Mouse (Mus musculus) CD8-positive naive resting alpha-beta T cell, adult 2 months (primary cell): Measurements from ENCODE around the gene Mkrn1.
"Not testable (repeated sequence)": the region's sequence is repeated elsewhere in the genome, so short reads cannot be mapped to it uniquely, and the experiment has no call there.

ENCODE experiments used
- DNase-seq, 2 experiments: peaks; one replicate each; pipeline ENCODE4 v3.0.0; 2022; ENCODE audit warnings: low read depth in 2 of 2, low spot score in 2 of 2

Gene Mkrn1

DNA sequence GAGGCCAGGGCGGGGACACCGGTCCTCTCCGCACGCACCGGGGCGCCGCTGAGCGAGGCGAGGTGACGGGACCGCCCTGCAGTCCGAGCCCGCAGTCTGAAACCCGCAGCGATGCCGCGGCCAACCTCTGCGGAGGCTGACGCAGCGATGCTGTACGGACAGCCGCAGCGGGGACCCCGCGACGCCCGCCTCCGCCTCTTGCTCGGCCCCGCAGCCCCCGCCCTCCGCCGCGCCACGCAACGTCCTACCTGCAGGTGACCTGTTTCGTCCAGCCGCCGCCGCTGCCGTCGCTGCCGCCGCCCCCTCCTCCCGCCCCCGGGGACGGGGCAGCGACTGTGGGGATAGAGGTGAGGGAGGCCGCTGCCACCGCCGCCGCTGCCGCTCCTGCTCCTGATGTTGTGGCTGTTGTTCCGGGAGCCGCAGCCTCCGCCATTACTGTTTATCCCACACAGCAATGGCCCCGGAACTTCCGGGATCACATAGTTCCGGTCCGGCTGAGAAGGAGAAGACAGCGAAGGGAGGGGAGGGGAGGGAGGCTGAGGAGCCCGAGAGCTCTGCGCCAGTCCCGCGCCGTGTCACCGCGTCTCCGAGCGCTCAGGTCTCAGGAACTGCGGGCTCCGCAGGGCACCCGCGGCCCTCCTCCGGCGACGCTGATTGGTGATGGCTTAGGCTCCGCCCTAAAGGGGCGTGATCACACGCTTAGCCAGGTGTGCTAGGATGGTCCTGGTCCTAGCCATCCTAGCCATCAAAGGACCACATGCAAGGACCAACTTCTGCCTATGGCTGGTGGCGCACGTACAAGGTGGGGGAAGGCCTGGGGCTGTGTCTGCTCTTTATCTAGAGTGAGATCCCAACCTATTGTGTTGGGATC, at the start of gene Mkrn1:
Gene Mkrn1 (minus strand): TSS at position 612 of the 871 bp plus-strand sequence.
- DNase-seq = peak; percentile 67 to 68

DNA sequence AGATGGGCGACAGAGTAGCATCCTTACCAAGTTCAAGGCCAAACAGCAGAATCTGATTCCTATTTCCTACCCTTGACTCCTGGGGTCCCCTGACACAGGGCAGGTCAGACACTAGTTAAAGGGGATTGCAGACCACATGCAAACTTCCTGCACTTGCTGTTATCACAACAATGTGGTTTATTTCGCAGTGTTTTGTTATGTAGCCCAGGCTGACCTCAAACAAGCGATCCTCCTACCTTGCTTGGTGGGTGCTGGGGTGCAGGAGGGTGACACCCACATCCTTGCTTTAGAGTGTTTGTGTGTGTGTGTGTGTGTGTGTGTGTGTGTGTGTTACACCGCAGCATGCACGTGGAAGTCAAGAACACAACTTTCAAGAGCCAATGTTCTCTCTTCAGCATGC, 49.2 kb upstream of the Mkrn1 start:
- DNase-seq = no peak

DNA sequence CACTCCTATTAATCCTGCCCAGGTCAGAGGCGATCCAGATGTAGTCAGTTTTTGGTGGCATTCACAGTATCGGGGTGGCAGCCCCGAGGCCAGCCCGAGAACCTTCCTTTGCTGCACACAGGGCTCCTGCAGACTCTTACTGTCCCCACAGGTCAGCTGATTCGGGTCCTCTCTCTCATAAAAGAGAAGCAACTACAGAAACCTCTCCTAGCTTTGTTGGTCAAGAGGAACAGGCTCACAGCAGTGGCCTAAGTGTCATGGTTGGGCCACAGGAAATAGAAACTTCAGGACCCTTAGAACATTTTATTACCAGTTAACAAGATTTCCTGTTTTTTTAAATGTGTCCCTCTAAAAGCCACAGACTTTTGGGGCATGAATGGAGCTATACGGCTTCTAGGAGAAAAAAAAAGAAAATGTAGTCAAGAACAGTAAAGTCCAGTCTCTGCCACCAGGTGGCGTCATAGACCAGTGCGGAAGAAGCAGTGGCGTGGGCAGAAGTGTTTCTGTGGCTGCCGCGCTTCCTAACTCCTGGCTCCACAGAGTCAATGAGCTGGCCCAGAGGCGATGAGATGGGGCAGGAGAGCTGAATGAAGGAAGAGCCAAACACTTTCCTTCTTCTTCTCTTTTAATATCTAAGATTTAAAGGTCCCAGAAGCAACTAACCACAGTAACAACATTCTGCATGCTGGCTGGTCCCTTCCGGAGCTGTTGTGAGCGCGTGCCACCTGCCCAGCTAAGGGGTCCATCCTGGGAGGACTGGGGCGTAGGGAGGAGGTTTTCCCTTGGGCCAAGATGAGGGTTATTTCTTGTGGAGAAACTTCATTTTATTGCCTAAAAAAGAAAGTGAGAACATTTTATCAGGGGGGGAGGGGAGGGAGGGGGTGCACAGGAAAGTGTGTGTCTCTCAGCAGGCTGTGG, 42.6 kb upstream of the Mkrn1 start:
- DNase-seq = peak; percentile 63 to 74

DNA sequence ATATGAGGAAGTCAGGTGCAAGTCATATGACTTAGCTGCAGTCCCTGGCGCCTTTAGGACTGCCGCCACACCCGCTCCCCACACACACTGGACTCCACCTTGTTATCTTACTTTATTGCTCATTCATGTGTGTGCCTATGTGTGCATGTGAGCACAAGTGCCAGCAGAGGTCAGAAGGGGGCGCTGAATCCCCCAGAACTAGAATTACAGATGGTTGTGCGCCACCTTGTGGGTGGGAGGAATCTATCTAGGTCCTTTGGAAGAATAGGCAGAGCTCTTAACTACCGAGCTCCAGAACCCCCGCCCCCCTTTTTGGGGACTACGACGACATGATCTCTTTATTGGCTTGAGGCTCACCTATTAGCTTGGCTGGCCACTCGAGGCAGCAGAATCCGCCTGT, 39.8 kb upstream of the Mkrn1 start:
- peak in 1 of 2 experiments; percentile 20 for DNase-seq

DNA sequence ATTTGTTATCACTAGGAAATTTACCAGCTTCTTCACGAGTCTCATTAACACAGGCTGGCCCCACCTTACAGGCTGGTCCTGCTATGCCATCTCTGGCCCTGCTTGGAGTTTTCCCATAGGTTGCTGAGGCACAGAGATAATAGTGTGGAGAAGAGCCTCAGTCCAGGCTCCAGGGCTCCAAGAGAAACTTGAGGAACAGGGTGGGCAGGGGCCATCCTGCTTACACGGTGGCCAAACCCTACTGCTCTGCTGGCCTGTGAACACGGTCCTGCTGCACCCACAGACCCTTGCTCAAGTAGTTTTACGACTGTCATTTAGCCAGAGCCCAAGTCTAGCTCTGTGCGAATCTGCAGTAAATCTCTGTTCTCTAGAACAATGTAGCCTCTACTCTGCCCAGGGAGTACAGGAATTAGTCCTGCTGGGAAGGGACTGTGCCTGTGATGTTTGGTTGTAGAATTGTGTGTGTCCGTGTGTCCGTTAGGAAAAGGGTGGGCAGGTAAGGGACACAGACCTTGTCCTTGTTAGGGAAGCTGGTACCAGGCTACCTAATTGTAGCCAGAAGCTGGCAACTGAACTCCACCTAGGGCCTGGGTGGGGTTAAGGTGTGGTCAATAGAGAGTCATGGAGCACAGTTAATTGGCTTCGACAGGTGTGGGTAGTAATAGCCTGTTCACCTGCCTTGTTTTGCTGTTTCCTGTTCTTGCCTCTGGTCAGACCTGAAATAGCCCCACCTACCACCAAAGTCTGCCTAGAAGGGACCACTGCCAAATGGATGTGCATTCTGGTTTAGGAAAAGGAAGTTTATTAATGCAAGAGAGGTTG, 35.3 kb upstream of the Mkrn1 start:
- no peak for DNase-seq

DNA sequence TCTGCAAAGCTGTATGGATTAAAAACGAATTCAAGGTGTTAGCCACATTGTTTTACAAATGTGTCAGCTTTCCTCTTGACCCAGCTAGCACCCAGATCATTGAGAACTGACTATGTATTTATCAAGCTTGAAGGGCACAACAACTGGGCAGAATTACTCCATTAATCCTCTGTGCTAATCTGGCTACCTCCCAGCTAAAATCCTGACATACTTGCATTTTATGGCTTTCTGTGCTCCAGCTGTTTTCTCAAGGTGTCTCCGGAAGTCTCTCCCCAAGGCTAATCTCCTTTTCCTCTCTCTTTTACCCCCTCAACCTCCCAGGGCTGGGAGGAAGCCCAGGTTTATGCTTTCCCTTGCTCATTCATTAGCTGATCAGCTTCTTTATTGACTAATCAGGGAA, 34.4 kb upstream of the Mkrn1 start:
- DNase-seq = no peak

DNA sequence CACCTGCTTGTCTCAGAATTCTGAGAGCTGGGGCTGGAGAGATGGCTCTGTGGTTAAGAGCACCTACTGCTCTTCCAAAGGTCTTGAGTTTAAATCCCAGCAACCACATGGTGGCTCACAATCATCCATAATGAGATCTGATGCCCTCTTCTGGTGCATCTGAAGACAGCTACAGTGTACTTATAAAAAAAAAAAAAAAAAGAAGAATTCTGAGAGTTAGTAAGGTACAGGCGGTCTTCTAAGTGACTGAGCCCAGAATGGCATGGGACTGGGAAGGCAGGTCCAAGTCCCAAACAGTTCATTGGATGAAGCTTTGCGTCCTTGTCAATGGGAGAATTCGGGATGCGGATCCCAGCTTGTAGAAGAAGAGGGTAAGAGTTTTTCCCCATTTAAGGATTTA, 33.3 kb upstream of the Mkrn1 start:
- no peak for DNase-seq

DNA sequence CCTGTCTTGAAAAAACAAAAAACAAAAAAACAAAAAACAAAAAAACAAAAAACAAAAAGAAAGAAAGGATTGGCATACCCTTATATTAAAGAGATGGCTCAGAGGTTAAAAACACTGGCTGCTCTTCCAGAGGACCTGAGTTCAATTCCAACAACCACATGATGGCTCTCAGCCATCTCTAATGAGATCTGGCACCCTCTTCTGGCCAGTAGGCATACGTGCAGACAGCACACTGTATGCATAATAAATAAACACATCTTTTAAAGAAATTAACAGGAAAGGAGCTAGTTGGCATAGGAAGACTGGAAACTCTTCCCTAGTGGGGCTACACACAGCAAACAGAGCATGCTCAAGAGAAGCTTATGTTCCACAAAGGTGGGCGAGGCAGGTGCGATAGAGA, 30.8 kb upstream of the Mkrn1 start:
- no peak for DNase-seq

DNA sequence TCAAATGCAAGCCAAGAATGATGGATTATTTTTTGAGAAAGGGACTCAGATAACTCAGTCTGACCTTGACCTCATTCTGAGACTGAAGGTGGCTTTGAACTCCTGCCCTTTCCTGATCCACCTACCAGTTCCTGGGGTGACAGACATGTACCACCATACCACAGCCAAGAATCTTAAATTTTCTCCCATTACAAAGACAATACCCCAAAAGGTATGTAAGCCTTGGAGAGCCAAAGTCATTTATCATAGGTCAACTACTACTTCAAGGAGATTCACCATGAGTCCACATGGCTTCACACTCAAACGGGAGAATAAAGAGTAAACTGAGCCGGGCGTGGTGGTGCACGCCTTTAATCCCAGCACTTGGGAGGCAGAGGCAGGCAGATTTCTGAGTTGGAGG, 30.3 kb upstream of the Mkrn1 start:
- no peak for DNase-seq

DNA sequence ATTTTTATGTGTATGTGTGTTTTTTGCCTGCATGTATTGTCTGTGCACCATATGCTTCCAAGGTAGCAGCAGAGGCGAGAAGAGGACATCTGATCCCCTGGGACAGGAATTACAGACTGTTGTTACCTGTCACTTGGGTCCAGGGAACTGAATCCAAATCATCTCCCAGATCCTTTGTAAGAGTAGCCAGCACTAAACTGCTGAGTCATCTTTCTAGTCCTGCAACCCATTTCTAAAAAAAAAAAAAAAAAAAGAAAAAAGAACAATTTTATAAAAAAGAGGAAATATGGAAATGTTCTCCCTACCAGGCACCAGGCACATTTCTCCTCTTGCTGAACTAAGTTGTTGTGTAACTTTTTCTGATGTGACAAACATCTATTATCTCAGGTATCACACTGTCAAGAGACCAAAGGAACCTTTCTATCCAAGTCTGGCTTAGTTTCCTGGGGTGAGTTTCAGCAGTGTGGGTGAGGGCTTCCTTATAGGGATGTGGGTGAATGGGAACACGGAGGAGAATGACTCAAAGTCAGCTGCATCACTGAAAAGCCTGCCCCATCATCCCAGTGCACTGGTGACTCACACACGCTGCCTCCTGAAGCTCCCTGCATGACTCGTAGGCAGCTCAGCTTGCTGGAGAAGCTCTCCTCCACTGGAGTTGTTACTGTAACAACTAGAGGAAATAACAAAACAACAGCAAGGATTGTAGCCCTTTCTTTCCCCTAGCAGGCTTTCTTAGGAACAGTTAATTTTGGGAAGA, 27.3 kb upstream of the Mkrn1 start:
- DNase-seq = no peak

DNA sequence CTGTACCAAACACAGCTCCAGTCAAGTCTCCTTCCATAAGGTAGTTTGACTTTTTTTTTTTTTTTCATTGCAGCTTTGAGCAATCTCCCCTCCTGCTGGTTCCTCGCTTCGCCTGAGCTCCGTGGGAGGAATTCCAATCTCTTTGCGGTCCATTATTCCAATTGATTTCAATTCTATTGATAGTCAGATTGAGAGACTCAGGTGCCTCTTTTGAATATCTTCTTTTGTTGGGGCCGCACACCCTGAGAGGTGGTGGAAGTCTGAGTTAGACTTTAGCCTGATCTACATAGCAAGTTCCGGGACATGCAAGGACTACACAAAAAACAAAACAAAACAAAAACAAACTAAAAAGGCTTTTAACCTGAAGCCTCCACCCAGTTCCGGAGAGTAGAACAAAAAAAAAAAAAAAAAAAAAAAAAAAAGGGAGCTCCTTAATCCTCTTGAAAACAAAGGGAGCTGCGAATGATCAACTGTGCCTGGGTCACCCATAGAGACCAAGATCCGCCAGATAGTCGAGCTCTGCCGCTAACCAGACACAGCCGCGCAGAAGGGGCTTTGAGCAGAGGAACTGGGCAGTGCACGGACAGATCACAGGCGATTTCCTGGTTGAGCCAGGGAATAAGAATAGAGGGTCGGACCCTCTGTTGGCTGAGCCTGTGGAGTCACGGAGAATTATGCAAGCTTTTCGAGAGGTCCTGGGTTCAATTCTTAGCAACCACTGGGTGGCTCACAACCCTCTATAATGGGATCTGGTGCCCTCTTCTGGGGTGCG, 25.7 kb upstream of the Mkrn1 start:
- no peak for DNase-seq

DNA sequence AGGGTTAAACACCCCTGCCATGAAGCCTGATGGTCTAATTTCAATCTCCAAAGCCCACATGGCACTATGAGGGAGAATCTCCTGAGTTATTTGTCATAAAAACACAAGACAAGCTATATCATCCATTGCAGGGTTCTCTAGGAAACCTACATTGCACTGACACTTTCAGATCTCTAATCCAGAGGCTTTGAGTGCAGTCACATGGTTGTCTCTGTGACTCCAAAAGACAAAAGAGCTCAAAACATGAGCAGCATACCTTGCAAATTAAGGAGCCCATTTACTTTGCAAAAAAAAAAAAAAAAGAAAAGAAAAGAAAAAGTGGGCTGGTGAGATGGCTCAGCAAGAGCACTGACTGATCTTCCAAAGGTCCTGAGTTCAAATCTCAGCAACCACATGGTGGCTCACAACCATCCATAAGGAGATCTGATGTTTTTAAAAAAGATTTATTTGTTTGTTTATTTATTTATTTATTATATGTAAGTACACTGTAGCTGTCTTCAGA, 22.6 kb upstream of the Mkrn1 start:
- no peak for DNase-seq

DNA sequence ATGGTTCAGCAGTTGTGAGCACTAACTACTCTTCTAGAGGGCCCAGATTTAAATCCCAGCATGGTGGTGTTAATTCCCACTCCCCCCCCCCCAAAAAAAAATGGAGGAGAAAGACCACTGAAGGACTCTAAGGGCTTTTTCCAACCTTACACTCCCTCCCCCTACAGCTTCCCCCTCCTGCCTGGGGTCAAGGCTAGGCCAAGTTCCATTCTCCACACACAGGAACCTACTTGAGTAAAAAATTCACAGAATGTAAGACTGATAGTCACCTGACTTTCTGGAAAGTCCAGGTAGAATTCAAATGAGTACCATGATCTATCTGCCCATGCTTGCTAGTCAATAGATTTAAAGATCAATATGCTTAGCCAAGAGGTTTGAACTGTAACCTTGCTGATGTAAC, 19.9 kb upstream of the Mkrn1 start:
- DNase-seq = no peak

DNA sequence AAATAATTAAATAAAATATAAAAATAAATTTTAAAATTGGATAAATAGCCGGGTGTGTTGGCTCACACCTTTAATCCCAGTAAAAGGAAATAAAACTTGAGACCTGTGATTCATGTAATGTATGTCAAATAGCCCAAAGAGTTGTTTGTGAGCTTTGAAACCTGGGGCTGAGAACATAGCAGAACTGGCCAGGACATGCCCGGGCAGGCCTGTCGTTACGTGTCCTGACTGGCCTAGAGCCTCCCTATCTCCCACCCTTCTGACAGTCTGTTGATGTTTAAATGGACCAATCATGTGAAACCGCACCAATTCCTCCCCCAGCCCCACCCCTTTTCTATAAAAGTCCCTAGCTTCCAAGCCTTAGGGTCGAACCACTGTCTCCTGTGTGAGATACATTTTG, 17.3 kb upstream of the Mkrn1 start:
- DNase-seq = not testable (repeated sequence)

DNA sequence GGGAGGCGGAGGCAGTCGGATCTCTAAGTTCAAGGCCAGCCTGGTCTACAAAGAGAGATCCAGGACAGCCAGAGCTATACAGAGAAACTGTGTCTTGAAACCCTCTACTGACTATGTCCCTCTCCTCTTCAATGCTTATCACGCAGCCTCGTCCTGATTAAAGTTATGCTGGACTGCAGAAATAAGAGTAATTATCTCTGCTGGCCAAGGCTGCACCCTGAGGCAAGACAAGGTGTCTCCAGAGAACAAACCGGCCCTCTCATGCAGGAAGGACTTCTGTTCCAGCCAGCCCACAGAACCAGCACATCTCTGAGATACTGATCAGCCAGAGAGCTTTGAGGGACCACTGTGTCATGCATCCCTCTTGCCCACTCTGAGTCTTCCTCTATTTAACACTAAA, 15.6 kb upstream of the Mkrn1 start:
- no peak for DNase-seq

DNA sequence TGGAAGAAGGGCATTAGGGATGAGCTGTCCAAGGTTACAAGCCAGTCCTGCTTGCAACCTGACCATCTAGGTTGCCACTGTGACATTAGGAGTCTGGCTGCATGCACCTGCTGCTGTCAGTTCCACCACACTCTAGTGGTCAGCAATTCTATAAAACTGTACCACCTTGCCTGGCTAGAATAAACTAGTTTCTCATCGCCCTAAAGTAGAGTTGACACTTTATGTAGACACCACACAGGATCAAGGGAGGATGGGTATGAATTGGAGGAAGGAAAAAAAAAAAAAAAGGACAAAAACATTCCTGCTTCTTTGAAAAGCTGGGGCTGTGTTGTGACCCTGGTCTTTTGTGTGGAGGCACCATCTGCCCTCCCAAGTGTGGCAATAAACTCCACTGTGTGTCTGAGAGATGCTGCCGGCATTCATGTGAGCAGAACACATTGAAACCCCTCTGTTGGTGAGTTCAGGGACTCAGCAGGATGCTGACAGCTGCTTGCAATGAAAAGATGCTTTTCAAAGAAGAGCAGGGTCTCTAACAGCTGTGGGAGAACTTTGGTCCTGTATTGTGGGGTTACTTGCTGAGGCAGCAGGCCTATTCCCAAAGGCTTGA, 14.7 kb upstream of the Mkrn1 start:
- no peak for DNase-seq

DNA sequence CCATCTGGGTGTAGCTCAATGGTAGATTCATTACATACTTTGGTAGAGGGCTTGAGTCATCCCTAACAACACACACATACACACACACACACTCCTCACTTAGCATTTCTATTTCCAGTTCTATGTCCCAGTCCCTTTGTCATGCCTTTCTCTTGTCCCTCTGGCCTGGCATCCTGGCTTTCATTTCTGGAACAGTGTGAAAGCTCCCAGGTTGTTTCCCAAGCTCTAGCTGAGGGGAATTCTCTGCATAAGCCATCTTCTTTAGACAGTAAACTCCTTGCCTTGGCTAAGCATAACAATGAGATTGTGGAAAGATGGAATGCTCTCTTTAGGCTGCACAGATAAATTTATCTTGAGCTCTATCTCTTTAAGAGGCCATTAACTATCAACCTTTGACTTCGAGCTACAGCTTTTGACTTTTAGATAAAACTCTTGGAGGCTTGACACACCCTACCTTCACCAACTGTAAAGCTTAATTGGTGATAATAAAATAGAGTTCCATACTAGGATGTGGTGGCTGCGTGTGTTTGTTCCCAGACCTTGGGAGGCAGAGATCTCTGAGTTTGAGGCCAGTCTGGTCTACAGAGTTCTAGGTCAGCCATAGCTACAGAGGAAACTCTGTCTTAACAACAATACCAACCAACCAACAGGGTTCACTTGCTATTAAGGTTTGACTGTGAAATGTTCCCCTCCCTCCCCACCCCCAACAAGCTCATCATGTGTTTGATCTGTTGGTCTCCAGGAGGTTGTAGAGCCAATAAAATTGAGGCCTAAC, 14.0 kb upstream of the Mkrn1 start:
- no peak for DNase-seq

DNA sequence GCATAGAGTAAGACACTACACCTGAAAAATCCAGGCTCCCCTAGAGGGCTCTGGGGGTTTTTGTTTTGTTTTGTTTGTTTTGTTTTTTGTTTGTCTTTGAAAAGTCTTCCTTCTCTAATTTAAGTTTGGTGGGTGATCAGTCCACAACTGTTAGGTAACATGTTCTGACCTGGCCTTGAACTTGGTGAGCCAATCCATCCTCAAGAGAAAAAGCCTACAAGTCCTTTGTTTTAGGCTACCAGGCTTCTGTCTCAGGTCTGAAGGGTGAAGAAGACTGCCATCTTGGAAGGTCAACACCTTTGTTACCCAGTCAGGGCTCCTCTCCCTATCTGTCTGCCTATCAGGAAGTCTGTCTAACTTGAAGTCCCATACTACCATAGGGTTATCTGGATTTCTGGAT, 13.4 kb upstream of the Mkrn1 start:
- DNase-seq = no peak
